In the genomic region with DNA sequence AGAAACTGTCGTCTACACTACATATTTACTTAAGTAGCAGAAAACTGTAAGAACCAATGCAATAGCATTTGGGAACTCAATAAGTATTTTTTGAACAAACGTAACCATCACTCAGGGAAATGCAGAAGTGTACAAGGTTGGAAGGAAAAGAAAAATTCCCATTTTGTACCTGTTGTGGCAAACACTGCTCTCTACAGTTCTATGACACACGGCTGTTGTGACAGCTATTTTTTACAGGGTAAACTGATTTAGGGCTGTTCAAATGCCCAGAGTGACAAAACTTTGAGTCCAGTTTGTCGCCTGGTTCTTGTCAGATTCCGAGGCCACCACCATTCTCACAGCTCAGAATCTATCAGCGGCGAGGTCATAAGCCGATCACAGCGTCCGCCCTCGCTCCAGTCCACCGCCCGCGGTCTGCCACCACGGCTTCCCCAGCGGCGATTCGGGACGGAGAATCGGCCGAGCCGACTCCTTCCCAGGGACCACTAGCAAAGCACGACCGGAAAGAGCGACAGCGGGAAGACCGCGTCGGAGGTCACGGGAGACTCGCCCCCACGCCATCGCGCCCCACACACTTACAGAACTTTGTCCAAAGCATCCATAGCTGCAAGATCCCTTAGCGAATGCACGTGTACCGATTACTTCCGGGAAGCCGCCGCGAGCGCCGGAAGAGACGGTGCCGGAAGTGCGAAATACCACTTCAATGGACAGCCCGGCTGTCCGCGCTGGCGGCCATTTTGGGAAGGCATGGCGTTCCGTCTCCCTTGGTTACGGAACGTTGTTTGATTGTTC, we compare ENCODE assay signal across 8 mouse cellular contexts. TPM values are rescaled to one million over a fixed set of nuclear protein-coding genes. Genes with fewer than 3 reads are reported as not detected.
DNase-seq lines count a peak whose midpoint lies in the region; ATAC-seq and TF ChIP-seq lines count a peak whose summit lies in the region.

A gene (minus strand): TSS at position 663 of the 792 bp plus-strand sequence.

- H3K36me3 ChIP-seq in C2C12 (ENCODE audit: control insufficient read depth, insufficient read depth) = peaks cover 75% of the 10 kb centered on the region
- peaks cover 68% of the 10 kb centered on the region for H3K36me3 ChIP-seq in heart, embryonic 10.5 days
- H3K36me3 ChIP-seq in kidney, embryonic 15.5 days = peaks cover 70% of the 10 kb centered on the region
- H3K36me3 ChIP-seq in liver, embryonic 11.5 days (ENCODE audit: control insufficient read depth, insufficient read depth, low read length) = peaks cover 26% of the 10 kb centered on the region; the same call in 1 of the 2 replicates
- H3K36me3 ChIP-seq in stomach, embryonic 14.5 days (ENCODE audit: control insufficient read depth, insufficient read depth, low read length) = peaks cover 45% of the 10 kb centered on the region

- peak within 1 kb of the TSS; percentile 86 for H3K4me3 ChIP-seq in C2C12 (ENCODE audit: insufficient read depth, poor library complexity, severe bottlenecking)
- H3K4me3 ChIP-seq in bone marrow macrophage, adult 2 months (ENCODE audit: insufficient read depth, low read length) = peak within 1 kb of the TSS; percentile 88
- peak within 1 kb of the TSS; percentile 83 for H3K4me3 ChIP-seq in embryonic fibroblast, embryonic 13.5 days (ENCODE audit: insufficient read depth, low read length)
- peak within 1 kb of the TSS; percentile 84 for H3K4me3 ChIP-seq in heart, embryonic 10.5 days
- peak within 1 kb of the TSS; percentile 76 for H3K4me3 ChIP-seq in kidney, embryonic 15.5 days (replicated peaks)
- peak within 1 kb of the TSS; percentile 85 for H3K4me3 ChIP-seq in liver, embryonic 11.5 days (ENCODE audit: low read depth, low read length)
- H3K4me3 ChIP-seq in stomach, embryonic 14.5 days (ENCODE audit: low read depth, low read length) = peak within 1 kb of the TSS; percentile 68

- H3K79me3 ChIP-seq in C2C12 (ENCODE audit: low read depth) = peaks cover 46% of the 10 kb centered on the region

- H3K9ac ChIP-seq in kidney, embryonic 15.5 days = peak within 1 kb of the TSS; percentile 57
- peak within 1 kb of the TSS; percentile 80 for H3K9ac ChIP-seq in liver, embryonic 11.5 days (ENCODE audit: low read depth, low read length)
- peak within 1 kb of the TSS; percentile 44 for H3K9ac ChIP-seq in stomach, embryonic 14.5 days (replicated peaks; ENCODE audit: low read depth, low read length)

- H3K9me3 ChIP-seq in heart, embryonic 10.5 days = no peaks in the 10 kb centered on the region
- no peaks in the 10 kb centered on the region for H3K9me3 ChIP-seq in kidney, embryonic 15.5 days (replicated peaks)
- no peaks in the 10 kb centered on the region for H3K9me3 ChIP-seq in liver, embryonic 11.5 days (ENCODE audit: control insufficient read depth, low read length)
- no peaks in the 10 kb centered on the region for H3K9me3 ChIP-seq in stomach, embryonic 14.5 days (ENCODE audit: control insufficient read depth, low read depth, low read length)

- H3K27ac ChIP-seq in bone marrow macrophage, adult 2 months (ENCODE audit: insufficient read depth, low read depth, low read length) = peak within 1 kb of the TSS; percentile 71
- H3K27ac ChIP-seq in embryonic fibroblast, embryonic 13.5 days (ENCODE audit: insufficient read depth, low read length) = no peak within 1 kb of the TSS
- peak within 1 kb of the TSS; percentile 90 for H3K27ac ChIP-seq in heart, embryonic 10.5 days
- peak within 1 kb of the TSS; percentile 76 for H3K27ac ChIP-seq in kidney, embryonic 15.5 days
- peak within 1 kb of the TSS; percentile 71 for H3K27ac ChIP-seq in liver, embryonic 11.5 days (ENCODE audit: low read depth, low read length)
- H3K27ac ChIP-seq in stomach, embryonic 14.5 days (ENCODE audit: low read length) = peak within 1 kb of the TSS; percentile 49; the same call in 1 of the 2 replicates

- no peak for TF ChIP-seq CTCF in C2C12 (IDR thresholded peaks at IDR 0.05; ENCODE audit: control insufficient read depth, insufficient read depth, insufficient read length)
- no peak for TF ChIP-seq CTCF in bone marrow macrophage, adult 2 months (IDR thresholded peaks at IDR 0.05; ENCODE audit: low read depth, low read length)
- TF ChIP-seq CTCF in embryonic fibroblast, embryonic 13.5 days (IDR thresholded peaks at IDR 0.05; ENCODE audit: borderline replicate concordance, insufficient read depth, low read length) = no peak

- TF ChIP-seq POLR2A in bone marrow macrophage, adult 2 months (IDR thresholded peaks at IDR 0.05; ENCODE audit: borderline replicate concordance, low read depth, low read length) = no peak
- TF ChIP-seq POLR2A in embryonic fibroblast, embryonic 13.5 days (IDR thresholded peaks at IDR 0.05; ENCODE audit: low read depth, low read length) = peak; percentile 80

- H3K4me1 ChIP-seq in bone marrow macrophage, adult 2 months (ENCODE audit: control insufficient read depth, insufficient read depth, low read length) = peaks cover 18% of the 10 kb centered on the region
- no peaks in the 10 kb centered on the region for H3K4me1 ChIP-seq in embryonic fibroblast, embryonic 13.5 days (ENCODE audit: control insufficient read depth, insufficient read depth, low read length)
- 0 out of 2 replicates have a peak, but pooled peaks cover 3% of the 10 kb centered on the region for H3K4me1 ChIP-seq in heart, embryonic 10.5 days
- 0 out of 2 replicates have a peak, but pooled peaks cover 3% of the 10 kb centered on the region for H3K4me1 ChIP-seq in kidney, embryonic 15.5 days
- peaks cover 9% of the 10 kb centered on the region; the same call in 1 of the 2 replicates for H3K4me1 ChIP-seq in liver, embryonic 11.5 days (replicated peaks; ENCODE audit: control insufficient read depth, insufficient read depth, low read length)
- peaks cover 4% of the 10 kb centered on the region; the same call in 1 of the 2 replicates for H3K4me1 ChIP-seq in stomach, embryonic 14.5 days (ENCODE audit: control insufficient read depth, insufficient read depth, low read length)

- no peaks in the 10 kb centered on the region for H3K27me3 ChIP-seq in C2C12 (ENCODE audit: control insufficient read depth, insufficient read depth, insufficient read length)
- H3K27me3 ChIP-seq in heart, embryonic 10.5 days (ENCODE audit: insufficient read depth, poor library complexity, severe bottlenecking) = no peaks in the 10 kb centered on the region
- no peaks in the 10 kb centered on the region for H3K27me3 ChIP-seq in kidney, embryonic 15.5 days
- H3K27me3 ChIP-seq in liver, embryonic 11.5 days (replicated peaks; ENCODE audit: control insufficient read depth, insufficient read depth, low read length) = no peaks in the 10 kb centered on the region
- no peaks in the 10 kb centered on the region for H3K27me3 ChIP-seq in stomach, embryonic 14.5 days (ENCODE audit: control insufficient read depth, insufficient read depth, low read length)

- WGBS in heart, embryonic 10.5 days = 2% methylated on average over 54 of the region's 54 CpGs
- 1% methylated on average over 54 of the region's 54 CpGs for WGBS in kidney, embryonic 15.5 days
- WGBS in liver, embryonic 11.5 days = under 1% methylated on average over 54 of the region's 54 CpGs
- 1% methylated on average over 54 of the region's 54 CpGs for WGBS in stomach, embryonic 14.5 days

- peak within 1 kb of the TSS; percentile 85 for H3ac ChIP-seq in C2C12 (ENCODE audit: control insufficient read depth, insufficient read length, low read depth)

- H3K4me2 ChIP-seq in kidney, embryonic 15.5 days = peak within 1 kb of the TSS; percentile 73
- H3K4me2 ChIP-seq in liver, embryonic 11.5 days = peak within 1 kb of the TSS; percentile 75
- H3K4me2 ChIP-seq in stomach, embryonic 14.5 days (replicated peaks; ENCODE audit: low read depth, low read length) = peak within 1 kb of the TSS; percentile 59

- DNase-seq in heart, embryonic 10.5 days (ENCODE audit: low spot score) = peak; percentile 95
- peak; percentile 86 for DNase-seq in liver, embryonic 11.5 days (ENCODE audit: low spot score)
- DNase-seq in naive thymus-derived CD4-positive, alpha-beta T cell, adult 2 months (ENCODE audit: low read depth) = peak; percentile 88

- H3K79me2 ChIP-seq in C2C12 (ENCODE audit: control insufficient read depth, insufficient read depth) = peaks cover 54% of the 10 kb centered on the region

- peak; percentile 93 for ATAC-seq in kidney, embryonic 15.5 days (replicated peaks; ENCODE audit: low FRiP score)
- ATAC-seq in liver, embryonic 11.5 days (replicated peaks; ENCODE audit: low FRiP score) = peak; percentile 91
- peak; percentile 91 for ATAC-seq in stomach, embryonic 14.5 days (ENCODE audit: insufficient number of reproducible peaks, insufficient read depth, low FRiP score, low read depth)

TF ChIP-seq in C2C12, 6 proteins besides CTCF, POLR2A, EP300 and RAD21:
- TF ChIP-seq USF1 (IDR thresholded peaks at IDR 0.05; ENCODE audit: low read depth) (no peak), MAX (IDR thresholded peaks at IDR 0.05) (peak; percentile 95), MYOG (IDR thresholded peaks at IDR 0.05; ENCODE audit: control insufficient read depth, extremely low read depth, insufficient read length) (no peak), FOSL1 (IDR thresholded peaks at IDR 0.05; ENCODE audit: insufficient read depth, low read length, poor library complexity, severe bottlenecking) (no peak)

RNA-seq across cellular contexts. Expression of the gene that starts here (rescaled TPM):
- polyA plus RNA-seq in C2C12 (2012; fragmentation: generic; extraction: Trizol) = 25.8 TPM
- 27.4 and 28.9 TPM in 2 replicates for polyA plus RNA-seq in bone marrow macrophage, adult 2 months (2012; ENCODE audit: insufficient read depth, insufficient read length, missing spikeins)
- 35.8 and 37.5 TPM in 2 replicates for polyA plus RNA-seq in embryonic fibroblast, embryonic 13.5 days (2011; ENCODE audit: insufficient read length, low read depth, missing spikeins)
- polyA plus RNA-seq in heart, embryonic 10.5 days (2016; fragmentation: Nextera tagmentation; extraction: Ambion mirVana) = 58.5 and 82.1 TPM in 2 replicates
- 67.1 and 73.9 TPM in 2 replicates for polyA plus RNA-seq in kidney, embryonic 15.5 days (2015; fragmentation: Nextera tagmentation; extraction: Ambion mirVana)
- 109 and 113 TPM in 2 replicates for polyA plus RNA-seq in liver, embryonic 11.5 days (2014; fragmentation: Nextera tagmentation; extraction: Ambion mirVana)
- 54.3 and 57.5 TPM in 2 replicates for polyA plus RNA-seq in stomach, embryonic 14.5 days (2014; fragmentation: Nextera tagmentation; extraction: Ambion mirVana)
